Mouse (Mus musculus) G1E (cell line): ENCODE measurements around the gene Cnot6. TPM values are rescaled to one million over a fixed set of nuclear protein-coding genes. Genes with fewer than 3 reads are reported as not detected.

ENCODE experiments used
- ATAC-seq: 2 replicates; pipeline ENCODE4 v1.8.0; 2016; ENCODE audit warnings: mild to moderate bottlenecking; ENCODE audit not compliant: insufficient number of reproducible peaks, poor library complexity, low FRiP score, severe bottlenecking; ENCODE audit errors: extremely low read depth
- DNase-seq: peaks from one replicate; pipeline ENCODE4 v3.0.0; 2012; ENCODE audit warnings: low spot score
- H3K27me3 ChIP-seq: 2 replicates; pipeline ENCODE4 v1.6.1; 2012; ENCODE audit warnings: mild to moderate bottlenecking, low read length, inconsistent platforms; ENCODE audit not compliant: insufficient read depth
- H3K36me3 ChIP-seq: replicated peaks from 2 replicates; pipeline ENCODE3; 2012; ENCODE audit warnings: mild to moderate bottlenecking, inconsistent platforms
- H3K4me1 ChIP-seq: 2 replicates; pipeline ENCODE4 v1.6.1; 2012; ENCODE audit warnings: low read depth, low read length, inconsistent platforms, mixed read lengths; ENCODE audit not compliant: insufficient read depth
- H3K4me3 ChIP-seq: 2 replicates; pipeline ENCODE4 v1.5.1; 2012; ENCODE audit warnings: low read depth, mild to moderate bottlenecking, inconsistent platforms, low read length, moderate library complexity, mixed read lengths
- H3K9me3 ChIP-seq: replicated peaks from 2 replicates; pipeline ENCODE4 v1.6.1; 2012; ENCODE audit warnings: inconsistent platforms
- CTCF ChIP-seq: IDR thresholded peaks from 2 replicates; pipeline ENCODE4 v1.5.1; 2012; ENCODE audit warnings: low read depth, low read length, inconsistent platforms, mixed read lengths
- GATA1 ChIP-seq: IDR thresholded peaks from 2 replicates; pipeline ENCODE4 v1.6.1; 2012; ENCODE audit warnings: borderline replicate concordance, low read length, inconsistent platforms, mixed read lengths
- GATA2 ChIP-seq: IDR thresholded peaks from 2 replicates; pipeline ENCODE4 v1.6.1; 2012; ENCODE audit warnings: low read depth, low read length, inconsistent platforms, borderline replicate concordance
- POLR2AphosphoS5 ChIP-seq: IDR thresholded peaks from 2 replicates; pipeline ENCODE4 v1.6.1; 2012; ENCODE audit warnings: low read depth, low read length, inconsistent platforms; ENCODE audit not compliant: insufficient replicate concordance
- TAL1 ChIP-seq: conservative IDR thresholded peaks from 2 replicates; pipeline ENCODE4 v1.6.1; 2012; ENCODE audit warnings: low read depth, low read length, inconsistent platforms, mixed read lengths
- polyA plus RNA-seq: library from polyadenylated mRNA; stranded (reverse); fragments of >175 nt; gene quantifications from 2 replicates; pipeline ENCODE4 v1.2.3, GENCODE M21; 2012
- total RNA-seq, 2 experiments: library from RNA; stranded (forward) in 1 of 2; stranded (reverse) in 1 of 2; fragments of 200-1000 nt in 1 of 2; fragments of >200 nt in 1 of 2; fragmentation: Nextera tagmentation in 1 of 2; gene quantifications; 2 replicates each; pipeline ENCODE4 v1.2.3; 2014 to 2017

The Cnot6 gene
- total and polyA plus RNA-seq, 3 experiments: 44.0 to 165 (median 93.8) TPM

DNA sequence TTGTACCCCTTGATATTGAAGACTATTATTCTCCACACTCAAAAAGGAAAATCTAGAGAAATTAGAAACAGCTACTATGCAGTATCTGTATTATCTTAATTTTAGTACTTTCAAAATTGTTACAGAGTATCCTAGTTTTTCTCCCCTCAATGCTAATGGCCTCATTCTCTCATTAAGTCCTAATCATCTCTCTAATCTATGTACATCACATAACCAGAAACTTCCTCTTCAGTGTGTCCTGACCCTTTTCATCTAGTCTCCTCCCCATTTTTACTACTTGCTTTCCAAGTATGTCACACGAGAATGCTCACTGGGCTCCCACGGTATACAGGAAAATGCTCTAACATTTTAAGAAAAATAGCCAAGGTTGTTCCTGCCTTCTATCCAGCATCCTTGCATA is 4.7 kb downstream of the Cnot6 start:
- Histone ChIP-seq H3K4me1 (peaks cover 40% of the 10 kb centered on the region), H3K4me3 (no peak overlapping the region; the same call in 1 of the 2 replicates), H3K9me3 (no peaks in the 10 kb centered on the region), H3K27me3 (no peaks in the 10 kb centered on the region), H3K36me3 (peaks cover 62% of the 10 kb centered on the region)
- TF ChIP-seq GATA1 (no peak), TAL1 (no peak), CTCF (no peak), POLR2AphosphoS5 (no peak), GATA2 (no peak)
- ATAC-seq (0 out of 2 replicates have a peak, but pooled peaks have one; percentile 22), DNase-seq (no peak)

DNA sequence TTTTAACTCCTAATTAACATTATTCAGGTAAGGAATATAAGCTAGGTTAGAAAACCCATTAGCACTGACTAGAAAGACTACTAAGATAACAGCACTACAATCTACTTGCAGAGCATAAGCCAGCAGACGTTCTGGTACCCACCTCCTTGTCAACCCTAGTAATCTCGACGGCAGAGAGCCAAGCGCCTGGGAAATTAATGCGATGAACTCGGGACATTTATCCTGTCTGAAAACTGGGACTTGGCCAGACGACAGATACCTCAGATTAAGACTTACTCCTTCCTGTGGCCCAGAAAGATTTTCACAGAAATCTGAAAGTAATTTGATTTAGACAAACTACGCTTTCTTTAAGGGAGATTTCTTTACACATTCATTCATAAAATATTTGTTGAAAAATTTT is 7.7 kb downstream of the Cnot6 start:
- Histone ChIP-seq H3K9me3 (no peaks in the 10 kb centered on the region), H3K36me3 (peaks cover 78% of the 10 kb centered on the region), H3K4me1 (peaks cover 30% of the 10 kb centered on the region), H3K4me3 (no peak overlapping the region), H3K27me3 (no peaks in the 10 kb centered on the region)
- TF ChIP-seq CTCF: no peak
- TF ChIP-seq TAL1: no peak
- TF ChIP-seq GATA1: no peak
- no peak for TF ChIP-seq GATA2
- no peak for TF ChIP-seq POLR2AphosphoS5
- no peak for ATAC-seq
- no peak for DNase-seq

DNA sequence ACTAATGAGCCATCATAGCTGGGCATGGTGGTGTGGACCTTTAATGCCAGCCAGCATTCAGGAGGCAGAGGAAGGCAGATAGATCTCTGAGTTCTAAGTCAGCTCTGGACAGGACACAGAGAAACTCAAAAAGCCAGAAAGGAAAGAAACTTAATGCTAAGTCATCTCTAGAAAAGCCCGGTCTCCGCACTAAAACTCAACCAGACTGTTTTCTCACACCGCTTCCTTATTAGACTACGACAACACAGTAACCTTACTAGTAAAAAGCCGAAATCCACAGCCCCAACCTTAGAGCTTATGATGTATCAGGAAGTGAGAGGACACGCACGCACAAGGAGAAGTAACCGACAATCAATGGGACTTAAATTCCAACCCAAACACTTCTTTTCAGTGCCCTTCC is 10.5 kb downstream of the Cnot6 start:
- Histone ChIP-seq H3K4me1 (peaks cover 11% of the 10 kb centered on the region), H3K27me3 (no peaks in the 10 kb centered on the region), H3K4me3 (no peak overlapping the region), H3K9me3 (no peaks in the 10 kb centered on the region), H3K36me3 (peaks cover 82% of the 10 kb centered on the region)
- no peak for TF ChIP-seq GATA1
- TF ChIP-seq POLR2AphosphoS5: no peak
- TF ChIP-seq GATA2: no peak
- ATAC-seq (no peak), DNase-seq (no peak)

DNA sequence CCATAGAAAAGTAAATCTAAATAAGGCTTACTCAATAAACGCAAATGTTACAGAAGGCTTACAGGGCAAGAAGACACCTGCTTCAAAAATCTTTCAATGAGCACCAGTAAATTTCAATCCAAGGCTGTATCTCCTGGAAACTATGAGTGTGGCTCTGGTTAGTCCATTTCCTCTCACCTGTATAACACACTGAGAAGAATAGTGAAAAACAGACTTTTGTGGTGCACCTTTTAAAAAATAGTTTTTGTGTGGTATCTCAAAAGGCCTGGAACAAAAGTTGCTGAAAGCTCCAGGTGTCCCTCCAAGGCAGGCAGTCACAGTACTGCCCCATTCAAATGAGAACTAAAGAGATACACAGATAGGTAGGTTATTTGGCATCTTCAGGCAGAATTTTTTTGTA is 13.4 kb downstream of the Cnot6 start:
- Histone ChIP-seq H3K4me1 (peaks cover 9% of the 10 kb centered on the region), H3K27me3 (no peaks in the 10 kb centered on the region), H3K4me3 (no peak overlapping the region), H3K36me3 (peaks cover 75% of the 10 kb centered on the region), H3K9me3 (no peaks in the 10 kb centered on the region)
- ATAC-seq (no peak), DNase-seq (no peak)
- no peak for TF ChIP-seq TAL1
- TF ChIP-seq GATA1: no peak
- no peak for TF ChIP-seq GATA2
- TF ChIP-seq POLR2AphosphoS5: no peak
- no peak for TF ChIP-seq CTCF

DNA sequence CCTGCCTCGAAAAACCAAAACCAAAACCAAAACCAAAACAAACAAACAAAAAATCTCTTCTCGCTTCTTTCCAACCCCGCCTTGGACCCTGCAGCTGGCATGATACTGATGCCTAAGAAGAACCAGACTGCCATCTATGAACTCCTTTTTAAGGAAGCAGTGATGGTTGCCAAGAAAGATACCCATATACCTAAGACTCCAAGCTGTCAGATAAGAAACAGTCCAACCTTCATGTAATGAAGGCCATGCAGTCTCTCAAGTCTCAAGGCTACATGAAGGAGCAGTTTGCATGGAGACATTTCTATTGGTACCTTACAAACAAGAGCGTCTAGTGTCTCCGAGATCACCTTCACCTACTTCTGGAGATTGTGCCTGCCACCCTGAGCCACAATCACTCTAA is 14.7 kb downstream of the Cnot6 start:
- Histone ChIP-seq H3K9me3 (no peaks in the 10 kb centered on the region), H3K4me3 (no peak overlapping the region), H3K27me3 (no peaks in the 10 kb centered on the region), H3K4me1 (peaks cover 13% of the 10 kb centered on the region), H3K36me3 (peaks cover 75% of the 10 kb centered on the region)
- no peak for TF ChIP-seq CTCF
- TF ChIP-seq TAL1: no peak
- no peak for TF ChIP-seq POLR2AphosphoS5
- no peak for TF ChIP-seq GATA2
- TF ChIP-seq GATA1: no peak
- DNase-seq: no peak
- no peak for ATAC-seq

DNA sequence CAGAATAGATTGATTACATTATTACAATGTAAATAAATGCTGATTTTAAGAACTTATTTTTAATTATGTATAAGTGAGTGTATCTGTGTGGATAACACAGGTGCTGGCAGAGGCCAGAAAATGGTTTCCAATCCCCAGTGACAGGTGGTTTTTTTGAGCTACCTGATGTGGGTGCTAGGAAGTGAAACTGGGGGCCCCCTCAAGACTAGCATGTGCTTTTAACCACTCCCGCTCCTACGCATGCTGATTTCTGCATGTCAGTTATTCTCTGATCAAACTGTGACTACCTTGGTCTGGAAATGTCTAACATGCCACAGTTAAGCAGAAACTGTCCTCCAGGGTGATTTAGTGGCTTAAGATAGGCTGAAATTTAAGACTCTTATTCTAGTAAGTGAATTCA is 16.1 kb downstream of the Cnot6 start:
- H3K4me1 ChIP-seq: peaks cover 16% of the 10 kb centered on the region
- no peaks in the 10 kb centered on the region for H3K27me3 ChIP-seq
- peaks cover 73% of the 10 kb centered on the region for H3K36me3 ChIP-seq
- H3K4me3 ChIP-seq: no peak overlapping the region
- H3K9me3 ChIP-seq: no peaks in the 10 kb centered on the region
- no peak for TF ChIP-seq POLR2AphosphoS5
- no peak for TF ChIP-seq CTCF
- TF ChIP-seq GATA1: no peak
- no peak for TF ChIP-seq TAL1
- TF ChIP-seq GATA2: no peak
- DNase-seq (no peak), ATAC-seq (no peak)

DNA sequence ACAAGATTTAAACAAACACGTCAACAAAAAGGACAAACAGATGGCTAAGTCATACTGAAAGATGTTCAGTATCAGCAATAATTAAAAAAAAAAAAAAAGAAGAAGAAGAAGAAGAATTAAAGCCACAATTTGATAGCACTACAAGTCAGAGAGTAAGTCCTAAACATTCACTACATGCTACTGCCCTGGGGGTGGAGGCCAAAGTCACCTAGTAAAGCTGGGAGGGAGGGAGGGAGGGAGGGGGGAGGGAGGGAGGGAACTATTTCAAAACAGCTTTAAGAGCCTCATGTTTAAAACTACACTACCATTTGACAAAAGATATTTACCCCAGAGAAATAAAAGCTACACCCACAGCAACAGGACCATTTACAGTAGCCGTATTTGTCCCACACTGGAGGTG is 16.8 kb downstream of the Cnot6 start:
- TF ChIP-seq CTCF: no peak
- H3K4me3 ChIP-seq: no peak overlapping the region
- peaks cover 73% of the 10 kb centered on the region for H3K36me3 ChIP-seq
- H3K9me3 ChIP-seq: no peaks in the 10 kb centered on the region
- DNase-seq (no peak), ATAC-seq (no peak)
- no peaks in the 10 kb centered on the region for H3K27me3 ChIP-seq
- H3K4me1 ChIP-seq: peaks cover 18% of the 10 kb centered on the region

DNA sequence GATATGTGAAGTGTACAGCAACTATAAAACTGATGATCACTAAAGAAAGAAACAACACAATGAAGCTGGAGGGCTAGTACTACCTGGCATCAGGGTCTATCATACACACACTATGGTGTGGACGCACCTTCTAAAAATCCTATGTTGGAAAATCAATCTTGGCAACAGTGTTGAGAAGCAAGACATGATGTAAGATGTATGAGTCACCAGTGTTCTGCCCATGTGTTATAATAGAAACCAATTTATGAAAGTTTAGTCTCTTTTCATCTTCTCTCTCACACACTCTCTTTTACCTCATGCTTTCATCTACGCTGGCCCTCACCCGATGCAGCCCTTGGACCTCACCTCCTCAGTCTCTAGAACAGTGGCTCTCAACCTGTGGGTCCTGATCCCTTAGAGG is 17.5 kb downstream of the Cnot6 start:
- Histone ChIP-seq H3K4me1 (peaks cover 23% of the 10 kb centered on the region), H3K9me3 (no peaks in the 10 kb centered on the region), H3K27me3 (no peaks in the 10 kb centered on the region), H3K4me3 (no peak overlapping the region), H3K36me3 (peaks cover 78% of the 10 kb centered on the region)
- DNase-seq (no peak), ATAC-seq (no peak)
- no peak for TF ChIP-seq GATA1
- no peak for TF ChIP-seq CTCF
- TF ChIP-seq GATA2: no peak
- no peak for TF ChIP-seq POLR2AphosphoS5
- TF ChIP-seq TAL1: no peak
